Mouse (Mus musculus) MEL (cell line): ENCODE measurements around the gene March5. TPM values are rescaled to one million over a fixed set of nuclear protein-coding genes. Genes with fewer than 3 reads are reported as not detected.

Experiments
- DNase-seq: peaks from one replicate; pipeline ENCODE4 v3.0.0; 2011; ENCODE audit warnings: low read depth, low spot score
- H3K27ac ChIP-seq: 2 replicates; pipeline ENCODE4 v1.5.1; 2012; ENCODE audit warnings: low read depth, mild to moderate bottlenecking, control low read depth, low read length, moderate library complexity; ENCODE audit not compliant: control insufficient read depth
- H3K27me3 ChIP-seq, 2 experiments: fragments of 150-350 bp in 1 of 2; sonication (generic) in 1 of 2; 2 replicates each; pipeline ENCODE4 v1.6.1; 2012; ENCODE audit warnings: low read length in 2 of 2, mild to moderate bottlenecking in 2 of 2, improper control_type of control experiment in 1 of 2, moderate library complexity in 1 of 2; ENCODE audit not compliant: insufficient read depth in 2 of 2, control insufficient read depth in 1 of 2
- H3K36me3 ChIP-seq, 2 experiments: 2 replicates each; pipeline ENCODE4 v1.6.1; 2012 to 2014; ENCODE audit warnings: low read length in 2 of 2, improper control_type of control experiment in 1 of 2, inconsistent platforms in 1 of 2, mild to moderate bottlenecking in 1 of 2; ENCODE audit not compliant: insufficient read depth in 2 of 2, control insufficient read depth in 1 of 2
- H3K4me1 ChIP-seq, 2 experiments: fragments of 150-350 bp in 1 of 2; sonication (generic) in 1 of 2; 2 replicates each; pipeline ENCODE4 v1.6.1; 2012; ENCODE audit warnings: low read length in 2 of 2, improper control_type of control experiment in 1 of 2, mild to moderate bottlenecking in 1 of 2; ENCODE audit not compliant: insufficient read depth in 2 of 2, control insufficient read depth in 1 of 2
- H3K4me3 ChIP-seq, 2 experiments: fragments of 150-350 bp in 1 of 2; sonication (generic) in 1 of 2; 2 replicates each; pipeline ENCODE4 v1.5.1; 2012; ENCODE audit warnings: low read depth in 2 of 2, low read length in 2 of 2, mild to moderate bottlenecking in 2 of 2, moderate library complexity in 2 of 2, control low read depth in 1 of 2, improper control_type of control experiment in 1 of 2; ENCODE audit not compliant: control insufficient read depth in 1 of 2, insufficient read depth in 1 of 2
- H3K79me2 ChIP-seq: 2 replicates; pipeline ENCODE4 v1.6.1; 2012; ENCODE audit warnings: mild to moderate bottlenecking, low read length, moderate library complexity; ENCODE audit not compliant: control insufficient read depth, poor library complexity, insufficient read depth
- H3K9ac ChIP-seq: 2 replicates; pipeline ENCODE4 v1.6.1; 2012; ENCODE audit warnings: low read depth, mild to moderate bottlenecking, control low read depth, low read length, moderate library complexity; ENCODE audit not compliant: control insufficient read depth, poor library complexity, severe bottlenecking
- H3K9me3 ChIP-seq: fragments of 150-350 bp; sonication (generic); replicated peaks from 2 replicates; pipeline ENCODE4 v1.6.1; 2012; ENCODE audit warnings: mild to moderate bottlenecking, low read length, improper control_type of control experiment, moderate library complexity; ENCODE audit not compliant: insufficient read depth
- CHD2 ChIP-seq: IDR thresholded peaks from 2 replicates; pipeline ENCODE4 v1.6.1; 2011; ENCODE audit warnings: low read length, improper control_type of control experiment
- CTCF ChIP-seq, 3 experiments: IDR thresholded peaks in 2 of 3; conservative IDR thresholded peaks in 1 of 3; 2 replicates each; pipeline ENCODE4 v1.5.1; 2011 to 2012; ENCODE audit warnings: low read length in 3 of 3, low read depth in 2 of 3, mild to moderate bottlenecking in 2 of 3, improper control_type of control experiment in 1 of 3, inconsistent platforms in 1 of 3, mixed read lengths in 1 of 3, moderate library complexity in 1 of 3; ENCODE audit not compliant: control insufficient read depth in 1 of 3, insufficient read depth in 1 of 3, poor library complexity in 1 of 3, severe bottlenecking in 1 of 3
- ELF1 ChIP-seq: IDR thresholded peaks from 2 replicates; pipeline ENCODE4 v1.6.1; 2014; ENCODE audit warnings: low read depth, mild to moderate bottlenecking, inconsistent platforms, low read length, improper control_type of control experiment, moderate library complexity
- ETS1 ChIP-seq: IDR thresholded peaks from 2 replicates; pipeline ENCODE4 v1.6.1; 2012; ENCODE audit warnings: low read depth, mild to moderate bottlenecking, inconsistent platforms, low read length, improper control_type of control experiment, moderate library complexity
- GABPA ChIP-seq: IDR thresholded peaks from 2 replicates; pipeline ENCODE4 v1.6.1; 2012; ENCODE audit warnings: low read depth, mild to moderate bottlenecking, inconsistent platforms, low read length, improper control_type of control experiment, moderate library complexity
- HCFC1 ChIP-seq: IDR thresholded peaks from 2 replicates; pipeline ENCODE4 v1.6.1; 2012; ENCODE audit warnings: low read depth, mild to moderate bottlenecking, inconsistent platforms, low read length, improper control_type of control experiment, moderate library complexity
- JUND ChIP-seq: IDR thresholded peaks from 2 replicates; pipeline ENCODE4 v1.6.1; 2011; ENCODE audit warnings: low read depth, mild to moderate bottlenecking, improper control_type of control experiment, low read length
- MAX ChIP-seq: IDR thresholded peaks from 2 replicates; pipeline ENCODE4 v1.6.1; 2011; ENCODE audit warnings: low read length, improper control_type of control experiment
- MAZ ChIP-seq: IDR thresholded peaks from 2 replicates; pipeline ENCODE4 v1.6.1; 2012; ENCODE audit warnings: low read depth, mild to moderate bottlenecking, inconsistent platforms, low read length, improper control_type of control experiment
- MEF2A ChIP-seq: IDR thresholded peaks from 2 replicates; pipeline ENCODE4 v1.6.1; 2014; ENCODE audit warnings: low read depth, mild to moderate bottlenecking, inconsistent platforms, low read length, improper control_type of control experiment; ENCODE audit not compliant: poor library complexity, insufficient replicate concordance, severe bottlenecking; ENCODE audit errors: extremely low read depth
- MXI1 ChIP-seq: IDR thresholded peaks from 2 replicates; pipeline ENCODE4 v1.6.1; 2011; ENCODE audit warnings: mild to moderate bottlenecking, low read depth, low read length, improper control_type of control experiment
- MYB ChIP-seq: IDR thresholded peaks from 2 replicates; pipeline ENCODE4 v1.6.1; 2011; ENCODE audit warnings: mild to moderate bottlenecking, low read depth, low read length, improper control_type of control experiment
- MYC ChIP-seq: IDR thresholded peaks from 2 replicates; pipeline ENCODE4 v1.6.1; 2011; ENCODE audit warnings: low read depth, mild to moderate bottlenecking, low read length, improper control_type of control experiment, moderate library complexity
- NRF1 ChIP-seq: IDR thresholded peaks from 2 replicates; pipeline ENCODE4 v1.6.1; 2014; ENCODE audit warnings: low read depth, mild to moderate bottlenecking, inconsistent platforms, low read length, improper control_type of control experiment, moderate library complexity; ENCODE audit not compliant: poor library complexity, insufficient read depth, severe bottlenecking
- POLR2A ChIP-seq, 2 experiments: IDR thresholded peaks; 2 replicates each; pipeline ENCODE4 v1.6.1; 2011 to 2012; ENCODE audit warnings: low read length in 2 of 2, mild to moderate bottlenecking in 2 of 2, control low read depth in 1 of 2, improper control_type of control experiment in 1 of 2, low read depth in 1 of 2, moderate library complexity in 1 of 2; ENCODE audit not compliant: control insufficient read depth in 1 of 2, insufficient read depth in 1 of 2, poor library complexity in 1 of 2
- POLR2AphosphoS2 ChIP-seq: IDR thresholded peaks from 2 replicates; pipeline ENCODE4 v1.6.1; 2011; ENCODE audit warnings: low read length, improper control_type of control experiment
- RCOR1 ChIP-seq: IDR thresholded peaks from 2 replicates; pipeline ENCODE4 v1.6.1; 2012; ENCODE audit warnings: low read depth, mild to moderate bottlenecking, inconsistent platforms, low read length, improper control_type of control experiment
- SIN3A ChIP-seq: IDR thresholded peaks from 2 replicates; pipeline ENCODE4 v1.6.1; 2012; ENCODE audit warnings: low read length, improper control_type of control experiment, inconsistent platforms
- SMC3 ChIP-seq: IDR thresholded peaks from 2 replicates; pipeline ENCODE4 v1.6.1; 2011; ENCODE audit warnings: low read depth, low read length, improper control_type of control experiment
- TAL1 ChIP-seq: IDR thresholded peaks from 2 replicates; pipeline ENCODE4 v1.6.1; 2012; ENCODE audit warnings: mild to moderate bottlenecking, inconsistent platforms, low read length, moderate library complexity, mixed read lengths
- TBP ChIP-seq: IDR thresholded peaks from 2 replicates; pipeline ENCODE4 v1.8.0; 2011; ENCODE audit warnings: low read depth, low read length, improper control_type of control experiment
- TCF12 ChIP-seq: IDR thresholded peaks from 2 replicates; pipeline ENCODE4 v1.6.1; 2014; ENCODE audit warnings: low read depth, mild to moderate bottlenecking, inconsistent platforms, low read length, improper control_type of control experiment, moderate library complexity
- UBTF ChIP-seq: IDR thresholded peaks from 2 replicates; pipeline ENCODE4 v1.6.1; 2012; ENCODE audit warnings: low read depth, mild to moderate bottlenecking, inconsistent platforms, low read length, improper control_type of control experiment, moderate library complexity, borderline replicate concordance; ENCODE audit not compliant: insufficient read depth
- USF1 ChIP-seq: IDR thresholded peaks from 2 replicates; pipeline ENCODE4 v1.6.1; 2014; ENCODE audit warnings: low read depth, mild to moderate bottlenecking, inconsistent platforms, low read length, improper control_type of control experiment, moderate library complexity
- ZC3H11A ChIP-seq: IDR thresholded peaks from 2 replicates; pipeline ENCODE4 v1.6.1; 2012; ENCODE audit warnings: low read depth, mild to moderate bottlenecking, inconsistent platforms, low read length, improper control_type of control experiment
- ZKSCAN1 ChIP-seq: IDR thresholded peaks from 2 replicates; pipeline ENCODE4 v1.6.1; 2012; ENCODE audit warnings: low read depth, mild to moderate bottlenecking, inconsistent platforms, low read length, improper control_type of control experiment, moderate library complexity
- ZMIZ1 ChIP-seq: IDR thresholded peaks from 2 replicates; pipeline ENCODE4 v1.6.1; 2012; ENCODE audit warnings: low read depth, mild to moderate bottlenecking, inconsistent platforms, low read length, improper control_type of control experiment, moderate library complexity
- polyA plus RNA-seq, 2 experiments: library from polyadenylated mRNA; stranded (reverse) in 1 of 2; unstranded in 1 of 2; fragments of >175 nt in 1 of 2; fragments of >200 nt in 1 of 2; gene quantifications; 2 replicates each; pipeline versions ENCODE4 v1.2.1 to v1.2.4; 2012; ENCODE audit warnings: low replicate concordance in 2 of 2, low read depth in 1 of 2; ENCODE audit not compliant: insufficient read length in 2 of 2, insufficient read depth in 1 of 2, missing spikeins in 1 of 2
- total RNA-seq: library from RNA; depleted of rRNA; stranded (reverse); fragments of 300-350 nt; gene quantifications from 2 replicates; pipeline ENCODE4 v1.2.3, GENCODE M21; 2012

Gene March5
- total and polyA plus RNA-seq, 3 experiments: 68.5 to 83.5 TPM; not detected in 1

DNA sequence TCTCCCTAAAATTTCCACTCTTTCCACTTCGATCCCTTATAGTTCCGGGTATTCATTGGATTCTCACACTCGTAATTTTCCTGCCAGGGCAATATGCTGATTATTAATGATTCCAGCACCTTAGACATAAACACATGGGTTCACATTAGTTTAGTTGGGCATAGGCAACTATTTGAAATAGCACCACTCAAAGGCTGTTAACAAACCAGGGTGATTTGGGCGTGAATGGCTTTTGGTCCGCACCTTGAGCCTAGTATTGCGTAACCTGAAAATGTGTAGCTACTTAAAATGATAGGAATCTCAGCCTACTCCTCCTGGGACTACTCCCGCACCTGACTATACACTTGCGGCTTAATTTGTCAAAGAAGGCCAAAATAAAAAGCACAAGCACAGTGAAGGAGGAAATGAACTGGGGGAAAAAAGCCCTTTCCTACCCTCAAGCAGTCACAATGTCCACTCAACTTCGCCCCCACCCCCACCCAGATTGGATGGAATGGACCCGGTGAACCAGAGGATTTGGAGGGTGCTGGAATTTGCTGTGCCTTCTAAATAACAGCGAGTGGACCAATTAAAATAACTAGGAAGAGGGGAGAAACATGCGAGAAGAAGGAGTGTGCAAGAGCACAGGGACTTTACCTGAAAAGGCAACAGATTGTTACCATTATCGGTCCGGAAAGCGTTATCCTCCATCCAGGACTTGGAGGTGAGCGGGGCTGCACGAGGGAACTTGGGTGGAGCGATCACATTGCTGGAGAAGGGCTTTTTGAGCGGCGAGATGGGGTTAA, 33.8 kb upstream of the March5 start:
- no peak for DNase-seq
- Histone ChIP-seq H3K27ac (no peak overlapping the region), H3K36me3 (peaks cover 0 to 2% of the 10 kb centered on the region in 2 experiments; a peak in 1 of 4 replicates), H3K9ac (peak overlapping the region; percentile 61), H3K79me2 (no peaks in the 10 kb centered on the region; the same call in 1 of the 2 replicates), H3K4me3 (peak overlapping the region; percentile 80 to 91; a peak in 3 of 4 replicates), H3K27me3 (no peaks in the 10 kb centered on the region), H3K9me3 (no peaks in the 10 kb centered on the region), H3K4me1 (peaks cover 2 to 6% of the 10 kb centered on the region in 2 experiments; a peak in 2 of 4 replicates)
- TF ChIP-seq GABPA (no peak), TAL1 (no peak), JUND (no peak), MEF2A (no peak), ZC3H11A (no peak), USF1 (no peak), MYC (no peak), MXI1 (no peak), MYB (no peak), POLR2A (IDR thresholded peaks at IDR 0.05; ENCODE audit: control insufficient read depth in 1 of 2, insufficient read depth in 1 of 2, low read depth in 1 of 2, low read length in 2 of 2, poor library complexity in 1 of 2) (no peak), POLR2AphosphoS2 (no peak), TBP (no peak)

DNA sequence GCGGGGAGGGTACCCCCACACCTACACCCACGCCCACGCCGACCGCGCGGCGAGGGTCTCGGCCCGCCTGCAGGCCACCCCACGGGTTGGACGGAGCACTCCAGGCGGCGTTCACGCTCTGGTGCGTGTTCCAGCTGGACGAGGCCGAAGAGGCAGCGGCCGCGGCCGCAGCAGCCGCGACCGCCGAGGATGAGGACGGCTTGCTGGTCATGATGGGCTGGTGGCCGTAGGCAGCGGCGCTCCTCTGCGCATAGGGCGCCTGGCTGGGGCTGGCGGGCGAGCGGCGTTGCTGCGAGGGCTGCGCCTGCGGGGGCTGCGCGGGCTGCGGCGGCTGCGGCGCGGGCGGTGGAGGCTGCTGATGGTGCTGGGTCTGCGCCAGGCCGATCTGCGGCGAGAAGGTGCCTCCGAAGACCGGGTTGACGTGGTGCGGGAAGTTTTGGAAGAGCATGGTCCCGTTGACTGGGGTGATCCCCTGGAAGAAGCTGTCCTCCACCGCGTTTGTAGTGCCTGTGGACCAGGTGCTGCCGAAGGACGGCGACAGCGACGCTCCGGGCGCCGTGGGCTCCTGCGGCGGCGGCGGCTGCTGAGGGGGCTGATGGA, 33.1 kb upstream of the March5 start:
- H3K9ac ChIP-seq: peak overlapping the region; percentile 61
- TF ChIP-seq CTCF (IDR thresholded peaks at IDR 0.05 in 2 of 3, conservative IDR thresholded peaks at IDR 0.05 in 1 of 3; ENCODE audit: control insufficient read depth in 1 of 3, insufficient read depth in 1 of 3, low read depth in 2 of 3, low read length in 3 of 3, poor library complexity in 1 of 3, severe bottlenecking in 1 of 3) (no peak), HCFC1 (no peak), ELF1 (no peak), CHD2 (no peak), ETS1 (no peak), UBTF (no peak), NRF1 (no peak), ZMIZ1 (no peak), SMC3 (no peak), ZKSCAN1 (no peak), ZC3H11A (no peak), TBP (no peak), POLR2AphosphoS2 (no peak), GABPA (no peak), SIN3A (no peak), MAX (no peak), RCOR1 (no peak), TCF12 (no peak), MAZ (no peak), TAL1 (no peak)
- no peaks in the 10 kb centered on the region for H3K27me3 ChIP-seq
- no peaks in the 10 kb centered on the region; the same call in 1 of the 2 replicates for H3K79me2 ChIP-seq
- peaks cover 2 to 6% of the 10 kb centered on the region in 2 experiments; a peak in 2 of 4 replicates for H3K4me1 ChIP-seq
- H3K27ac ChIP-seq: no peak overlapping the region
- peaks cover 0 to 2% of the 10 kb centered on the region in 2 experiments; a peak in 1 of 4 replicates for H3K36me3 ChIP-seq
- no peak for DNase-seq
- no peaks in the 10 kb centered on the region for H3K9me3 ChIP-seq
- peak overlapping the region; percentile 80 to 91 for H3K4me3 ChIP-seq
